Mouse (Mus musculus): ENCODE measurements around the gene Cacna2d3. TPM values are rescaled to one million over a fixed set of nuclear protein-coding genes. Genes with fewer than 3 reads are reported as not detected.

Cacna2d3 gene
- polyA plus RNA-seq, 1 experiment from 2014 or later = 14.8 TPM

GRCm38 (mm10) chr14:29017883-29018282 is 703.8 kb downstream of the Cacna2d3 start, which contains the start of gene Lrtm1:
Lrtm1 (plus strand) TSS chr14:29018208.
- peaks cover 3% of the 10 kb centered on the region; the same call in 1 of the 2 replicates for H3K27me3 ChIP-seq
- no peak within 1 kb of the TSS for H3K9ac ChIP-seq
- peak; percentile 67; the same call in 1 of the 2 replicates for ATAC-seq (ENCODE audit: insufficient number of reproducible peaks, insufficient read depth, low FRiP score, low TSS enrichment)
- H3K9me3 ChIP-seq = no peaks in the 10 kb centered on the region
- no peak within 1 kb of the TSS for H3K4me3 ChIP-seq
- 2% methylated on average over 5 of the region's 5 CpGs for WGBS
- H3K27ac ChIP-seq = no peak within 1 kb of the TSS
- peaks cover 13% of the 10 kb centered on the region; the same call in 1 of the 2 replicates for H3K4me1 ChIP-seq
- no peak within 1 kb of the TSS for H3K4me2 ChIP-seq (replicated peaks)
- H3K36me3 ChIP-seq = no peaks in the 10 kb centered on the region

- Histone ChIP-seq H3K4me2 (replicated peaks) (no peak overlapping the region), H3K27ac (no peak overlapping the region), H3K9me3 (no peaks in the 10 kb centered on the region), H3K4me1 (peaks cover 13% of the 10 kb centered on the region; the same call in 1 of the 2 replicates), H3K27me3 (no peaks in the 10 kb centered on the region), H3K36me3 (no peaks in the 10 kb centered on the region), H3K9ac (no peak overlapping the region), H3K4me3 (no peak overlapping the region)
- no peak for ATAC-seq (ENCODE audit: insufficient number of reproducible peaks, insufficient read depth, low FRiP score, low TSS enrichment)
- 49% methylated on average over 5 of the region's 5 CpGs for WGBS
Observed at GRCm38 (mm10) chr14:29015896-29016295, 705.8 kb downstream of the Cacna2d3 start.

GRCm38 (mm10) chr14:29014680-29015079 is 707.0 kb downstream of the Cacna2d3 start:
- H3K9me3 ChIP-seq = no peaks in the 10 kb centered on the region
- ATAC-seq (ENCODE audit: insufficient number of reproducible peaks, insufficient read depth, low FRiP score, low TSS enrichment) = no peak
- H3K27ac ChIP-seq = no peak overlapping the region
- no peak overlapping the region for H3K9ac ChIP-seq
- H3K36me3 ChIP-seq = no peaks in the 10 kb centered on the region
- H3K27me3 ChIP-seq = no peaks in the 10 kb centered on the region
- 87% methylated on average over 2 of the region's 2 CpGs for WGBS
- peaks cover 13% of the 10 kb centered on the region; the same call in 1 of the 2 replicates for H3K4me1 ChIP-seq
- H3K4me3 ChIP-seq = no peak overlapping the region
- no peak overlapping the region for H3K4me2 ChIP-seq (replicated peaks)

- H3K4me1 ChIP-seq = peaks cover 13% of the 10 kb centered on the region; the same call in 1 of the 2 replicates
- H3K9ac ChIP-seq = no peak overlapping the region
- no peaks in the 10 kb centered on the region for H3K9me3 ChIP-seq
- no peak for ATAC-seq (ENCODE audit: insufficient number of reproducible peaks, insufficient read depth, low FRiP score, low TSS enrichment)
- H3K27me3 ChIP-seq = no peaks in the 10 kb centered on the region
- H3K4me3 ChIP-seq = no peak overlapping the region
- no peaks in the 10 kb centered on the region for H3K36me3 ChIP-seq
- H3K27ac ChIP-seq = no peak overlapping the region
- 83% methylated on average over 3 of the region's 3 CpGs for WGBS
- H3K4me2 ChIP-seq (replicated peaks) = no peak overlapping the region
Observed at GRCm38 (mm10) chr14:29013161-29013560, 708.5 kb downstream of the Cacna2d3 start.

- Histone ChIP-seq H3K36me3 (no peaks in the 10 kb centered on the region), H3K4me3 (no peak overlapping the region), H3K4me2 (replicated peaks) (no peak overlapping the region), H3K4me1 (no peaks in the 10 kb centered on the region), H3K27ac (no peak overlapping the region), H3K9me3 (no peaks in the 10 kb centered on the region), H3K27me3 (no peaks in the 10 kb centered on the region), H3K9ac (no peak overlapping the region)
- 88% methylated on average over 4 of the region's 4 CpGs for WGBS
- no peak for ATAC-seq (ENCODE audit: insufficient number of reproducible peaks, insufficient read depth, low FRiP score, low TSS enrichment)
Observed at GRCm38 (mm10) chr14:29009644-29010043, 712.0 kb downstream of the Cacna2d3 start.

- Histone ChIP-seq H3K27ac (no peak overlapping the region), H3K36me3 (no peaks in the 10 kb centered on the region), H3K9me3 (no peaks in the 10 kb centered on the region), H3K27me3 (no peaks in the 10 kb centered on the region), H3K4me1 (no peaks in the 10 kb centered on the region), H3K9ac (no peak overlapping the region), H3K4me3 (no peak overlapping the region), H3K4me2 (replicated peaks) (no peak overlapping the region)
- peak; percentile 60; the same call in 1 of the 2 replicates for ATAC-seq (ENCODE audit: insufficient number of reproducible peaks, insufficient read depth, low FRiP score, low TSS enrichment)
- WGBS = 58% methylated on average over 5 of the region's 5 CpGs
Observed at GRCm38 (mm10) chr14:29005228-29005840, 716.3 kb downstream of the Cacna2d3 start.

- ATAC-seq (ENCODE audit: insufficient number of reproducible peaks, insufficient read depth, low FRiP score, low TSS enrichment) = no peak
- Histone ChIP-seq H3K36me3 (no peaks in the 10 kb centered on the region), H3K27me3 (no peaks in the 10 kb centered on the region), H3K9ac (no peak overlapping the region), H3K4me1 (no peaks in the 10 kb centered on the region), H3K4me2 (replicated peaks) (no peak overlapping the region), H3K4me3 (no peak overlapping the region), H3K9me3 (no peaks in the 10 kb centered on the region), H3K27ac (no peak overlapping the region)
- WGBS = over 99% methylated on average over 3 of the region's 3 CpGs
Observed at GRCm38 (mm10) chr14:28996569-28996968, 725.1 kb downstream of the Cacna2d3 start.

GRCm38 (mm10) chr14:28988211-28988900 is 733.3 kb downstream of the Cacna2d3 start:
- 76% methylated on average over 7 of the region's 7 CpGs for WGBS
- Histone ChIP-seq H3K9ac (no peak overlapping the region), H3K9me3 (no peaks in the 10 kb centered on the region), H3K27me3 (no peaks in the 10 kb centered on the region), H3K4me3 (no peak overlapping the region), H3K36me3 (no peaks in the 10 kb centered on the region), H3K27ac (no peak overlapping the region), H3K4me1 (no peaks in the 10 kb centered on the region), H3K4me2 (replicated peaks) (no peak overlapping the region)
- ATAC-seq (ENCODE audit: insufficient number of reproducible peaks, insufficient read depth, low FRiP score, low TSS enrichment) = no peak

- Histone ChIP-seq H3K9ac (no peak overlapping the region), H3K27me3 (no peaks in the 10 kb centered on the region), H3K4me1 (peaks cover 5% of the 10 kb centered on the region; the same call in 1 of the 2 replicates), H3K9me3 (no peaks in the 10 kb centered on the region), H3K27ac (no peak overlapping the region), H3K4me3 (no peak overlapping the region), H3K36me3 (no peaks in the 10 kb centered on the region), H3K4me2 (replicated peaks) (no peak overlapping the region)
- no peak for ATAC-seq (ENCODE audit: insufficient number of reproducible peaks, insufficient read depth, low FRiP score, low TSS enrichment)
- WGBS = 75% methylated on average over 2 of the region's 2 CpGs
Observed at GRCm38 (mm10) chr14:28984276-28984675, 737.4 kb downstream of the Cacna2d3 start.

DNA sequence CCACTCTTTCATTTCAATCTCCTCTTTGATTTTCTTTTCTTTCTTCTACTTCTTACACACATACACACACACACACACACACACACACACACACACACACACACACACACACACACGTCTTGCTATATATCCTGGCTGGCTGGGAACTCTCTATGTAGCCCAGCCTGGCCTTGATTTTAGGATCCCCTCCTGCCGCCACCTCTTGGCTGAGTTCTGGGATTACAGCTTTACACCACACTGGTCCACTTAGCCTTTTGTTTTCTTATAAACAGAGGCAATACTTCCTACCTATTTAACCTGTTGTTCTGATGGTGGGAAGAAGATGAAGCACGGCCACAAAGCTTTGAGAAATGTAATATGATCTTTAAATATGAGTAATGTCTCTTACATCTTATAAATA is 741.2 kb downstream of the Cacna2d3 start:
- no peak overlapping the region for H3K27ac ChIP-seq
- 29% methylated on average over 3 of the region's 3 CpGs for WGBS
- ATAC-seq (ENCODE audit: insufficient number of reproducible peaks, insufficient read depth, low FRiP score, low TSS enrichment) = no peak
- H3K36me3 ChIP-seq = no peaks in the 10 kb centered on the region
- no peak overlapping the region for H3K4me2 ChIP-seq (replicated peaks)
- H3K27me3 ChIP-seq = no peaks in the 10 kb centered on the region
- H3K4me3 ChIP-seq = no peak overlapping the region
- H3K9me3 ChIP-seq = no peaks in the 10 kb centered on the region
- no peak overlapping the region for H3K9ac ChIP-seq
- H3K4me1 ChIP-seq = peaks cover 5% of the 10 kb centered on the region; the same call in 1 of the 2 replicates

DNA sequence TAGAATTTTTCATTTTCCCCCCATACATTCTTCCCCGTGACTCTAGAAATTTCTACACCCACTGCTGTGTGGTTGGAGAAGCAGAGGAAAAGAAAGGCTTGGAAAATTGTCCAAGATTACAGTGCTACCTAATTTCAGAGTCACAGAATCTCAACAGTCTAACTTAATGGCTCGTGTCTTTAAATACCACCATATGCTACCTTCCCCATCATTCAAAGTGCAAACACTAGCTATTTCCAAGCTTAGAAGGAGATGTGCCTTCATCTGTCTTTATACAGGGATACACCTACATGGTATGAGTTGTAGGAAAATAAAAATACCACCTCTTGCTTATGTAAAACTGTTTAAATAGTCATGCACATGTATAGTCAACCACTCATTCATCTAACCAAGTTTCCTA is 742.4 kb downstream of the Cacna2d3 start:
- Histone ChIP-seq H3K4me1 (peaks cover 5% of the 10 kb centered on the region; the same call in 1 of the 2 replicates), H3K4me3 (no peak overlapping the region), H3K9me3 (no peaks in the 10 kb centered on the region), H3K9ac (no peak overlapping the region), H3K4me2 (replicated peaks) (no peak overlapping the region), H3K27ac (no peak overlapping the region), H3K36me3 (no peaks in the 10 kb centered on the region), H3K27me3 (no peaks in the 10 kb centered on the region)
- 78% methylated on average over 2 of the region's 2 CpGs for WGBS
- ATAC-seq (ENCODE audit: insufficient number of reproducible peaks, insufficient read depth, low FRiP score, low TSS enrichment) = no peak

- Histone ChIP-seq H3K36me3 (no peaks in the 10 kb centered on the region), H3K27ac (no peak overlapping the region), H3K9me3 (no peaks in the 10 kb centered on the region), H3K4me1 (peaks cover 10% of the 10 kb centered on the region; the same call in 1 of the 2 replicates), H3K4me3 (no peak overlapping the region), H3K4me2 (replicated peaks) (no peak overlapping the region), H3K9ac (no peak overlapping the region), H3K27me3 (no peaks in the 10 kb centered on the region)
- ATAC-seq (ENCODE audit: insufficient number of reproducible peaks, insufficient read depth, low FRiP score, low TSS enrichment) = no peak
- 17% methylated on average over 5 of the region's 5 CpGs for WGBS
Observed at GRCm38 (mm10) chr14:28972620-28973019, 749.0 kb downstream of the Cacna2d3 start.
